Comparison of ENCODE assay signal across 8 mouse cellular contexts in the genomic region with DNA sequence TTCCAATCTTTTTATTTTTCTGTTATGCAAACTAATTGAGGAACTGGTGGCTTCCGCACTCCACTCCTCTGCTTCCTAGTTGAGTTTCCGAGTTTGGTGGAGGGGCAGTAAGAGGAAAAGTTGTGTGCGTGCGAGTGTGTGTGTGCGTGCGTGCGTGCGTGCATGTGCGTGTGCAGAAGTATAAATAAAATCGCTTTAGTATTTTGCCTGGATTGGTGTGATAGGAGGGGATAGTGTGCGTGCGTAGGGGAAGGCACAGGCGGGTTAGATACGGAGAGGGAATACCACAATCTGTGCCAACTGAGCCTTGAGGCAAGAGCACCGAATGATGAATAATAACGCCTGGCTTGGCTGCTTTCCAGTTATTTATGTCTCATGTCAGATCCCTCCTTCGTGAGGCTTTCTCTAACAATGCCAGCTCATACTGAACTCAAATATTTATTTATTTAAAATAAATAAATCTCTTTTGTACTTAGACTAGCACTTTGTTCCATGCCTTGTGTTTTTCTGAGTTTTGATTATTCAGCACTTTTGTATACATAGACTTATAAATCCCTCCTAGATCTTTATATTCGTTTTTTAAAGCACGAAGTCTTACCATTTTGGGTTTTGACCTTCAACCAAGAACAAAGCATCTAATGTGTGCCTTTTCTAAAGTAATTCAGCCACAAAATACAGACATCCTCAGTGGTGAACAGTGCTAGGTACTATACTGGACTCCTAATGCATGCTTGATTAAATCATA. TPM values are rescaled to one million over a fixed set of nuclear protein-coding genes. Genes with fewer than 3 reads are reported as not detected.
DNase-seq lines count a peak whose midpoint lies in the region; TF ChIP-seq lines count a peak whose summit lies in the region.

No protein-coding gene starts in this region.

- H3K9ac ChIP-seq in CH12.LX (ENCODE audit: insufficient read depth, low read depth): peak overlapping the region; percentile 87

- WGBS in kidney, adult 2 months: 1% methylated on average over 19 of the region's 19 CpGs
- WGBS in midbrain, embryonic 10.5 days: 3% methylated on average over 19 of the region's 19 CpGs

- H3K4me2 ChIP-seq in CH12.LX (ENCODE audit: insufficient read depth, low read depth, poor library complexity, severe bottlenecking): peak overlapping the region; percentile 58; the same call in 1 of the 2 replicates

- no peak for TF ChIP-seq POLR2A in kidney, adult 2 months (IDR thresholded peaks at IDR 0.05; ENCODE audit: low read depth, low read length)
- no peak for TF ChIP-seq POLR2A in CH12.LX (IDR thresholded peaks at IDR 0.05; ENCODE audit: low read depth, low read length)

- in situ Hi-C loops in CH12.LX (cut with MboI; ENCODE audit: low pct_ligation_motif_present, low pct_unique_long_range_greater_than_20kb, low sequenced_read_pairs): loop anchor here (10.0 to 25.0 kb wide), 4 partner anchors 65 to 405 kb away; no protein-coding TSS in a partner anchor

- H3K4me3 ChIP-seq in kidney, adult 2 months (ENCODE audit: insufficient read depth, low read depth, low read length): peak overlapping the region; percentile 92
- peak overlapping the region; percentile 75 to 99 (median 88) for H3K4me3 ChIP-seq in CH12.LX (replicated peaks in 1 of 3; ENCODE audit: low read depth in 2 of 3, low read length in 2 of 3, poor library complexity in 1 of 3)
- peak overlapping the region; percentile 95 for H3K4me3 ChIP-seq in brown adipose tissue, adult 24 weeks (ENCODE audit: insufficient read depth, low read depth, low read length)
- H3K4me3 ChIP-seq in midbrain, embryonic 10.5 days: peak overlapping the region; percentile 76

- dilution Hi-C loops in CH12.LX (cut with MboI; ENCODE audit: extremely low pct_ligation_motif_present, extremely low pct_unique_long_range_greater_than_20kb, low sequenced_read_pairs): no loop called here

- H3K27me3 ChIP-seq in kidney, adult 2 months (replicated peaks; ENCODE audit: control insufficient read depth, insufficient read depth, low read length): no peaks in the 10 kb centered on the region
- H3K27me3 ChIP-seq in CH12.LX (replicated peaks): no peaks in the 10 kb centered on the region
- H3K27me3 ChIP-seq in midbrain, embryonic 10.5 days (ENCODE audit: low read depth, poor library complexity, severe bottlenecking): no peaks in the 10 kb centered on the region

- 0 out of 2 replicates have a peak, but pooled peaks have one; percentile 23 for TF ChIP-seq EP300 in CH12.LX (IDR thresholded peaks at IDR 0.05; ENCODE audit: low read length)

- H3K9me3 ChIP-seq in CH12.LX (replicated peaks; ENCODE audit: low read length): no peaks in the 10 kb centered on the region
- H3K9me3 ChIP-seq in midbrain, embryonic 10.5 days (replicated peaks): no peaks in the 10 kb centered on the region

- DNase-seq in kidney, adult 2 months: peak; percentile 56
- no peak for DNase-seq in kidney, postnatal 4 days
- no peak for DNase-seq in CH12.LX (ENCODE audit: extremely low read depth)
- peak; percentile 25 for DNase-seq in forelimb bud, embryonic 11.5 days (ENCODE audit: low read depth, low spot score)
- DNase-seq in kidney, postnatal 14 days: peak; percentile 50
- DNase-seq in midbrain, embryonic 10.5 days (ENCODE audit: low spot score): no peak
- DNase-seq in testis, postnatal 14 days (ENCODE audit: low spot score): peak; percentile 35

- peaks cover 33% of the 10 kb centered on the region for H3K79me2 ChIP-seq in CH12.LX (replicated peaks; ENCODE audit: control insufficient read depth, extremely low read depth, insufficient read depth, poor library complexity, severe bottlenecking)

- peak overlapping the region; percentile 64; the same call in 1 of the 2 replicates for H3K27ac ChIP-seq in kidney, adult 2 months (ENCODE audit: insufficient read depth, low read depth, low read length)
- H3K27ac ChIP-seq in CH12.LX (ENCODE audit: insufficient read depth, low read depth): peak overlapping the region; percentile 82
- H3K27ac ChIP-seq in brown adipose tissue, adult 24 weeks (replicated peaks; ENCODE audit: low read depth, low read length): peak overlapping the region; percentile 73
- H3K27ac ChIP-seq in midbrain, embryonic 10.5 days (replicated peaks): peak overlapping the region; percentile 99

- no peak for TF ChIP-seq RAD21 in CH12.LX (IDR thresholded peaks at IDR 0.05; ENCODE audit: low read depth, low read length)

- H3K4me1 ChIP-seq in kidney, adult 2 months (ENCODE audit: control insufficient read depth, insufficient read depth, low read length): peaks cover 4% of the 10 kb centered on the region; the same call in 1 of the 2 replicates
- peaks cover 0 to 40% of the 10 kb centered on the region in 2 experiments; a peak in 3 of 4 replicates for H3K4me1 ChIP-seq in CH12.LX (ENCODE audit: control insufficient read depth in 1 of 2, insufficient read depth in 2 of 2)
- peaks cover 6% of the 10 kb centered on the region for H3K4me1 ChIP-seq in brown adipose tissue, adult 24 weeks (ENCODE audit: control insufficient read depth, insufficient read depth, insufficient read length, low read length)
- H3K4me1 ChIP-seq in midbrain, embryonic 10.5 days: peaks cover 34% of the 10 kb centered on the region

- TF ChIP-seq CTCF in kidney, adult 2 months (conservative IDR thresholded peaks at IDR 0.05; ENCODE audit: insufficient read depth, insufficient read length, low read depth, low read length): no peak
- TF ChIP-seq CTCF in CH12.LX (conservative IDR thresholded peaks at IDR 0.05 in 1 of 2, IDR thresholded peaks at IDR 0.05 in 1 of 2; ENCODE audit: low read depth in 2 of 2, low read length in 2 of 2): no peak

- H3K36me3 ChIP-seq in kidney, adult 2 months (ENCODE audit: control insufficient read depth, insufficient read depth, low read length): peaks cover 1% of the 10 kb centered on the region; the same call in 1 of the 2 replicates
- peaks cover 5 to 13% of the 10 kb centered on the region in 2 experiments for H3K36me3 ChIP-seq in CH12.LX (replicated peaks in 1 of 2; ENCODE audit: control insufficient read depth in 1 of 2, insufficient read depth in 1 of 2, low read length in 1 of 2)
- peaks cover 24% of the 10 kb centered on the region for H3K36me3 ChIP-seq in midbrain, embryonic 10.5 days

TF ChIP-seq in CH12.LX, 34 proteins besides CTCF, POLR2A, EP300 and RAD21:
- TF ChIP-seq ZNF384 (IDR thresholded peaks at IDR 0.05; ENCODE audit: low read depth, low read length) (no peak), MXI1 (IDR thresholded peaks at IDR 0.05; ENCODE audit: low read depth, low read length) (peak; percentile 12; the same call in 1 of the 2 replicates), JUN (IDR thresholded peaks at IDR 0.05; ENCODE audit: insufficient read depth, low read depth, low read length) (no peak), IRF4 (IDR thresholded peaks at IDR 0.05; ENCODE audit: low read depth, low read length) (peak; percentile 9; the same call in 1 of the 2 replicates), USF2 (conservative IDR thresholded peaks at IDR 0.05; ENCODE audit: low read depth, low read length) (no peak), RCOR1 (conservative IDR thresholded peaks at IDR 0.05; ENCODE audit: low read depth, low read length) (no peak), CHD1 (IDR thresholded peaks at IDR 0.05; ENCODE audit: low read depth, low read length) (0 out of 2 replicates have a peak, but pooled peaks have one; percentile 45), MAFK (IDR thresholded peaks at IDR 0.05; ENCODE audit: insufficient replicate concordance, low read length) (peak; percentile 97), GABPA (IDR thresholded peaks at IDR 0.05; ENCODE audit: insufficient replicate concordance, low read depth, low read length) (no peak), ZKSCAN1 (IDR thresholded peaks at IDR 0.05; ENCODE audit: borderline replicate concordance, low read depth, low read length) (no peak), MAX (IDR thresholded peaks at IDR 0.05; ENCODE audit: low read length) (peak; percentile 21), E2F4 (IDR thresholded peaks at IDR 0.05; ENCODE audit: insufficient replicate concordance, low read depth, low read length) (no peak), ZC3H11A (IDR thresholded peaks at IDR 0.05; ENCODE audit: low read depth, low read length) (no peak), MEF2A (IDR thresholded peaks at IDR 0.05; ENCODE audit: borderline replicate concordance, low read depth, low read length) (no peak; the same call in 1 of the 2 replicates), ELF1 (IDR thresholded peaks at IDR 0.05; ENCODE audit: low read depth, low read length) (peak; percentile 68), MAZ (IDR thresholded peaks at IDR 0.05; ENCODE audit: low read depth, low read length) (no peak), ZMIZ1 (IDR thresholded peaks at IDR 0.05; ENCODE audit: low read depth, low read length) (no peak), TBP (conservative IDR thresholded peaks at IDR 0.05; ENCODE audit: low read depth, low read length) (no peak), PAX5 (IDR thresholded peaks at IDR 0.05; ENCODE audit: low read length) (no peak), POLR2AphosphoS2 (IDR thresholded peaks at IDR 0.05; ENCODE audit: low read depth, low read length) (no peak), BHLHE40 (IDR thresholded peaks at IDR 0.05; ENCODE audit: low read depth, low read length) (peak; percentile 90), SMC3 (IDR thresholded peaks at IDR 0.05; ENCODE audit: low read depth, low read length) (no peak), ETS1 (conservative IDR thresholded peaks at IDR 0.05; ENCODE audit: low read depth, low read length) (no peak; the same call in 1 of the 2 replicates), TCF12 (IDR thresholded peaks at IDR 0.05; ENCODE audit: low read depth, low read length) (0 out of 2 replicates have a peak, but pooled peaks have one; percentile 45)

RNA-seq across cellular contexts. Expression of a gene that starts 1.4 kb away (rescaled TPM):
- 3.9 and 4.9 TPM in 2 replicates for polyA plus RNA-seq in kidney, adult 2 months (2012; rRNA removed)
- total RNA-seq in CH12.LX (2012; rRNA removed) (9.6 and 10.3 TPM in 2 replicates), CH12.LX (2014; rRNA removed) (25.1 and 30.8 TPM in 2 replicates)
- 13.2 and 13.7 TPM in 2 replicates for polyA plus RNA-seq in CH12.LX (2012; ENCODE audit: insufficient read length, low read depth)
- 33.6 and 36.1 TPM in 2 replicates for polyA plus RNA-seq in brown adipose tissue, adult 24 weeks (2012; ENCODE audit: insufficient read depth, insufficient read length, missing spikeins)
- 43.4 and 44.9 TPM in 2 replicates for polyA plus RNA-seq in midbrain, embryonic 10.5 days (2016; fragmentation: Nextera tagmentation; extraction: Ambion mirVana)

Comparison
In these comparisons a context has a peak if more than half of its experiments do, and no peak if none do; other contexts are left out.
1. DNase-seq: peak in kidney, adult 2 months (single experiment), forelimb bud, embryonic 11.5 days (single experiment), kidney, postnatal 14 days (single experiment) and testis, postnatal 14 days (single experiment); none in kidney, postnatal 4 days (0 of 2), CH12.LX (single experiment) and midbrain, embryonic 10.5 days (single experiment).
2. Peak in every context shown above with its lines, with median percentiles within 50 percentile points of each other: H3K27ac ChIP-seq and H3K4me3 ChIP-seq.